Mouse (Mus musculus) kidney, postnatal 25 days (tissue): ENCODE results near the gene Dok3.

Experiments
- DNase-seq, 2 experiments: peaks; one replicate each; pipeline ENCODE4 v3.0.0; 2021; ENCODE audit warnings: mixed read lengths in 2 of 2

Dok3 gene

DNA sequence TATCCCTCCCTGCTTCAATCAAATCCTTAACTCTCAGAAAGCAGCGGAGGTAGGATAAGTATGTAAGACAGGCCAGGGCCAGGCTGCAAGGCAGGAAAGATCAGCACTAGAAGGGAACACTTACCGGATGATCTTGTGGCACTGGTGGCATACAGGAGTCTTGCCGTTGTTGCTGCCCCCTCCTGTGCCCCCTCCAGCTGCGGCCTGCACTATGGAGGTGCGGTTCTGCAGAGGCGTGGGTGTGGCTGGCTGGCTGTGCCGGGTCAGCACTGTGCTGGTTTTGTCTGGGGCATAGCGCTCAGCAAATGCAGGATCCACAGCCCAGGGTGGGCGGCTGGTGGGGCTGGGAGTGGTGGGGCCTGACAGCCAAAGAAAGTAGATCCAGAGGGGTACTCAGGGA is 23.3 kb downstream of the Dok3 start:
- DNase-seq, result no peak

DNA sequence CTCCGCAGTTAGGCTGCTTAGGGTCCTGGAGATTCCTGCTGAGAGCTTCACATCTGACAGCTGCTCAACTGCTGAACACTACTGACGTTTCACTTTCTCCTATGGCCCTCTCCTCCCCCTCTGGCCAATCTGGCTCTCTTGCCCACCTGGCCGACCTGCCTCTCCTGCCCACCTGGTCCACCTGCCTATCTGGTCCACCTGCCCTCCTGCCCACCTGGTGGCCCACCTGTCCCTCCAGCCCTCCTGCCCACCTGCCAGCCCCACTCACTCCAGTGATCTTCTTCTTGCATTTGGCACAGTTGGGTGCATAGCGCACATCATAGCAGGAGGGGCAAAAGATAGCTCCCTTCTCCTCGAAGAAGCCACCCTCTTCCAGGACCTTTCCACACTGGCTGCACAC is 24.7 kb downstream of the Dok3 start:
- no peak for DNase-seq

- DNase-seq, result no peak
Measured at GRCm38 (mm10) chr13:55502405-55502804, 26.7 kb downstream of the Dok3 start.

DNA sequence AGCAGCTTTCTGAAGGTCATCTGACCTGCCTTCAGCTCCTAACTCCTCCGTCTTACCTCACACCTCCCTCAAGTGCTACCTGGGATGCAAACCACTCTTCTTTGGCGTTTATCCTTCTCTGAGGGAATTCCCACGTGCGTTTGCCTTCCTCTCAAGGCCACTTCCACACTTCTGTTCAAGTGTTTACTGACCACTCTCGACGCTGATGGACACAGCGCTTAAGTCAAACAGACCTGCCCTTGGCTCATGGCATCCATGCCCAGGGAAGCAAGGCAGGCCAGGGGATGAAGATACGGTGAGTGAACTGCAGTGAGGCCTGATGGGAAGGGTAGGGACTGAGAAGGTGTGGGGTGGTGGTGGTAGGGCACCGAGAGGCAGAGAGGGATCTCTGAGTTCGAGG is 28.5 kb downstream of the Dok3 start:
- no peak for DNase-seq

GRCm38 (mm10) chr13:55498906-55499305 is 30.2 kb downstream of the Dok3 start:
- no peak for DNase-seq

GRCm38 (mm10) chr13:55496661-55497060 is 32.4 kb downstream of the Dok3 start:
- peak; percentile 62 to 73 for DNase-seq

DNA sequence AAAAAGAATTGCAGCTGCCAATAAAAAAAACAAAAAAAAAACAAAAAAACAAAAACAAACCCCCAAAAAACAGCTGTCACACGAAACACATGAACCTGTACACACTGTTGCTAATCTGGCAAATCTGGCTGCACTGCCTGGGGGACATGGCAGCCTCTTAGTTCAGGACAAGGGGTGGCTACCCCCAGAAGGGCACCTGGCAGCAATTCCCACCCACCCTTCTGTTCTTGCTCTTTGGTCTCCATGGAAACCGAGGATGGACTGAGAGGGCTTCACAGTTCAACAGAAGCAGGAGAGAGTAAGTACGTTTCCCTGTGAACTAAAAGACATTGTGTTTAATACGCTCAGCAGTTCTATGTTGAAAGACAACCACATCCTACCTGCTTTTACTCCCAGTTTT is 33.4 kb downstream of the Dok3 start:
- no peak for DNase-seq

DNA sequence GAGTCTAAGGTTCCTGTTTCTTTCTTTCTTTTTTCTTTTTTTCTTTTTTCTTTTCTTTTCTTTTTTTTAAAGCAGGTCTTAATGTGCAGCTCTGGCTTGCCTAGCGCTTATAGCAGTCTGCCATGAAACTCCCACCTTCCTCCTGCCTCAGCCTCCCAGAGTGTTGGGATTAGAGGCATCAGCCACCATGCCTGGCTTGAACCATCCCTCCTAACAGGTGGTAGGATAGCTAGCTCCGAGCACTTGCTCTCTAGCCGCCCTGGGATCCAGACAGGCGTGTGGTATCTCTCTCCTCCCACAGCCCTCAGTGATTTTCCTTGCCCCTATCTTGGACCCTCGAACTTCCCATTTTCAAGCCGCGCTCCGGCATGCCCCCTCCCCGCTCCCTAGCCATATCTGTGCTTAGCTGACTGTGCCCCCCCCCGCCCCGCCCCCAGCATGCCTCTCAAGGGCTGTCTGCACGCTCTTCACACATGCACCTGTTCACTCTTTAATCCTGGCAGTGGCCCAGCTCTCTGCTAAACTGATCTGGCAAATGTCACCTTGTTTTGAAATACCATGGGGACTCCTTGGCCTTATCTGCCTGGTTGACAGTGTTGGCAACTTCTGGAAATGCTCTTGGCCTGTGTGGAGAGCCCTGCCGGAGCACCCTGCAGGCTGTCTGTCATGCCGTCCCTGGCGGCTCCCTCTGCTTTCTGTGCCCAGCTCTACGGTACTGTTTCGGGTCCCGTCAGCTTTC is 34.0 kb downstream of the Dok3 start:
- peak; percentile 51 to 63 for DNase-seq

- DNase-seq, result no peak
Measured at GRCm38 (mm10) chr13:55494257-55494656, 34.8 kb downstream of the Dok3 start.

- peak; percentile 47 to 74 for DNase-seq
Measured at GRCm38 (mm10) chr13:55487578-55488498, 41.3 kb downstream of the Dok3 start, which contains the start of gene Dbn1. Gene Dbn1 (minus strand): TSS chr13:55488111.

DNA sequence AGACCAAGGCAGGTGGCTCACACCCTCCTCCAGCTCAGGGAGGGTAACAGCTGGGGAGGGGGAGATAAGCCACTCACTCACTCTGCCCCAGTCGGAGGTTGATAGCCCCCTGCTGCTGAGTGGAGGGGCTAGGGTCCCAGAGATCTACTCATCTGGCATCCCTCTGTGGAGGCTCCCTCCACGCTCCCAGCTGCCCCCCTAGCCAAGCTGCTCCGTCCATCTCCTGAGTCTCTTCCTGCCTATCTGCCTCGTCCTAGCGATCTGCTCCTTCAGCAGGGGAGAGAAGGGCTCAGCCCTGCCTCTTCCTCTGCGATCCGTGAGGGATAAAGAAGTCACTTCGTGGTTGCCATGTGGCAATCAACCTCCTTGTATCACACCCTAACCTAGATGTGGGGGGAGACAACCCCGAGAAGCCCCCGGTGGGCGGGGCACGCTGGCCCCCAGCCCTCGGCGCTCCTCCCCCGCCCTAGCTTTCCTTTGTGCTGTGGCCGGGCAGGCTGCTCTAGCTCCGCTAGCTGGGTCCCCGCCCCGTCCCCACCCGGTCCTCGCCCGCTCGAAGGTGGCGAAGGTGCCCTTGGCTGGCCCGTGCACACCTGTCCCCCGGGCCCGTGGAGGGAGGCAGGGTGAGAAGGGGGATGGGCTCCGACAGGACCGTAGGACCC is 42.0 kb downstream of the Dok3 start:
- DNase-seq, result peak in 1 of 2 experiments; percentile 69

GRCm38 (mm10) chr13:55486029-55486794 is 42.9 kb downstream of the Dok3 start:
- no peak for DNase-seq

DNA sequence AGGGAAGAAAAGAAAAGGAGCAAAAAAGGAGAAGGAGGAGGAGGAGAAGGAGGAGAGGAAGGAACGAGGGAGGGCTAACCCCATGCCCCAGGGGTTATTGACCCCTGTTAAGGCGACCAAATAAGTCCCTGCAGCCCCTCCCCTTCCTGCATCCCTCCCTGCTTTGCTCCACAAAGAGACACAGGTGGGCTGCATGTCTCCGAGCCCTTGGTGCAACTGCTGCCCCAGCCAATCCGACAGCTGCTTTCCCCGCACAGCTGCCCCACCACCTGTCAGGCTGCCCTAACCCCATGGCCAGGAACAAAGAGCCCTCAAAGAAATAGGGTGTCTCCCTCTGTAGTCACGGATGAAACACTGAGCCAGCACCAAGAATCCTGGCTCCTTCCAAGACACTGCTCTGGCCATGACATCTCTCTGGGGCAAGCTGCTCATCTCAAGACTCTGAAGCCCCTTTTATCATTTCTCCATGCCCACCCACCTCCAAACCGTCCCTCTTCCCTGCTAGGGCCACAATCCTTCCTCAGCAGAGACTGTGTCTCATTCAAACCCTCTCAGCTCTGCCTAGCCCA is 44.5 kb downstream of the Dok3 start:
- no peak for DNase-seq

- DNase-seq, result no peak
Measured at GRCm38 (mm10) chr13:55483593-55483992, 45.5 kb downstream of the Dok3 start.

- DNase-seq, result no peak
Measured at GRCm38 (mm10) chr13:55483071-55483470, 46.0 kb downstream of the Dok3 start.

DNA sequence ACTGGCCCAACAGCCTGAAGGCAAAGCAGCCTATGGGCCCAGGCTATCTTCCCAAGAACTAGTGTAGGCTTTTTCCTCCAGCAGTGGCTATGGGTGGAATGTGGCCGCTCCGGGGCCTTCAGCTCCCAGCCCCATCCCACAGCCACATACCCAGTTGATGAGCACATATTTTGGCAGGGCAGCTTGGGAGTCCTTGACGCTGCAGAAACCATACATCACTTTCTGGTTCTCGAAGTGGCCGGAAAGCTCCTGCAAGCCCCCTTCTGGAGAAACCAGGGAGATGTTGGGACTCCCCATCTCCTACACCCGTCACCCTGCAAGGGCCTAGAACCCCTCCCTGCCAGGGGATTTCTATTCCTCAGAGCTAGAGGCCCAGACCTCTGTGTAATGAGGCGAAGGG is 46.6 kb downstream of the Dok3 start:
- no peak for DNase-seq

DNA sequence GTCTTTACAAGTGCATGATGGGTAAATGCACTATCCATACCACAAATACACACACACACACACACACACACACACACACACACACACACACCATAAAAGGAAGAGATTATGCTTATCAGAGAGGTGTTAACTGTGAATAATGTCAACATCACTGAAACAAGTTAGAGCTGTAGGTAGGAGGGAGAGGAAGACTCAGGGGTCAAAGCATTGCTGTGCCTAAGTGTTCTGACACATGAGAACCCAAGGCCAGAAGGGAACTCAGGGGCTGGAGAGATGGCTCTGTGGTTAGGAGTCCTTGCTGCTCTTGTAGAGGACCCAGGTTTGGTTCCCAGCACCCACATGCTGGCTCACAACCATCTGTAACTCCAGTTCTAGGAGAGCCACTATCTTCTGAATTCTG is 49.2 kb downstream of the Dok3 start:
- no peak for DNase-seq

- peak in 1 of 2 experiments; percentile 61 for DNase-seq
Measured at GRCm38 (mm10) chr13:55479008-55479407, 50.1 kb downstream of the Dok3 start.

DNA sequence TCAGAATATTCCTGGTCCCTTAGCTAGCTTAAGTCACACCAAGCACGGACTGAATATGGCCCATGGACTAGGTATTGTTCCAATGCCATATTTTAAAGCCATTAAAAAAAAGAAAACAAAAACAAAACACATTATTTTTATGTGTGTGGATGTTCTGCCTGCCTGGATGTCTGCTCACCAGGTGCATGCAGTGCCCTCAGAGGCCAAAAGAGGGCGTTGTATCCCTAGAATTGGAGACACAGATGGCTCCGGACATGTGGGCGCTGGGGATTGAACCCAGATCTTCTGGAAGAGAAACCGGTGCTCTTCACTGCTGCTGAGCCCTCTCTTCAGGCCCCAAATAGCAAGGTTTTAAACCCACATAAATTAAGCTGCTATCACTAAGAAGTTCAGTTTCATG is 51.1 kb downstream of the Dok3 start:
- peak in 1 of 2 experiments; percentile 58 for DNase-seq

GRCm38 (mm10) chr13:55477492-55477891 is 51.6 kb downstream of the Dok3 start:
- no peak for DNase-seq

GRCm38 (mm10) chr13:55476256-55476655 is 52.8 kb downstream of the Dok3 start:
- DNase-seq, result no peak

- DNase-seq, result no peak
Measured at GRCm38 (mm10) chr13:55475750-55476149, 53.3 kb downstream of the Dok3 start.
